Mouse (Mus musculus) forelimb bud, embryonic 11.5 days (tissue): ENCODE results near the gene Macrod1.
A peak's percentile ranks its signal among the peaks of the same experiment; 100 is the strongest.

Experiments
- DNase-seq: peaks from one replicate; pipeline ENCODE4 v3.0.0-alpha.2; 2012; ENCODE audit warnings: low read depth, low spot score

The Macrod1 gene

GRCm38 (mm10) chr19:7236742-7237141 lies 180.1 kb downstream of the Macrod1 start:
- no peak for DNase-seq

DNA sequence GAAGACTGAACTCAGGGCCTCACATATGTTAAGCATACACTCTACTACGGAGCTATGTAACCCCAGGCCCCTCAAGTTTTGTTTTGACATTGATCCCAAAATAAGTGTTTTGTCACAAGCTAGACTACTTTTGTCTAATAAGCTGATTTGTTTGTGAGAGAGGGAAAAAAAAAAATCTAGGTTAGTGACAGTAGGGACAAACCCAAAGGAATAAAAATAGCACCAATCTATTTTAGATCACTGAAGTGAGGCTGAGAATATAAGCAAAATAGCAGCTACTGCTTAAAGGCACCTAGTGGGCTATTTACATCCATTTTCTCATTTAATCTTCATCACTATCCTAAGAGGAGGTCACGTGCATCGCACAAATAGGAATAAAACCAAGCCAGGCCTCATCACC lies 183.0 kb downstream of the Macrod1 start:
- no peak for DNase-seq

DNA sequence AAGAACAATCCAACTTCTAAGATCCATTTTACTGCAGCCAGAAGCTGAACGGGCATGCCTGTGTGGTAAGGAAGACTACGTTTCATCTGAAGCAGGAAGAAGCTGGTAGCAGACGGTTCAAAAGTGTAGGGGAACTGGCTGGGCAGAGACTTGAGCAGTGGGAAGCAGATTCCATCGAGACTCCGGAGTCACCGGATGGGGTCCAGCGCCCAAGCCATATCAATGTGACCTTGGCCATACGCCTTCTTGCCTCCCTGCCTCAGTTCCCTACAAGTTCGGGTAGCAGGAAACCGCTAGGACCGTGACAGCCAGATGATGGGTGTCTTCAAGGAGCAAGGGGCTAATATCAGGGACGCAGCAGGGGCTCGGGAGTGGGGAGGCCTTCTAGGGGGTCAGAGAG lies 183.7 kb downstream of the Macrod1 start:
- DNase-seq, result no peak

DNA sequence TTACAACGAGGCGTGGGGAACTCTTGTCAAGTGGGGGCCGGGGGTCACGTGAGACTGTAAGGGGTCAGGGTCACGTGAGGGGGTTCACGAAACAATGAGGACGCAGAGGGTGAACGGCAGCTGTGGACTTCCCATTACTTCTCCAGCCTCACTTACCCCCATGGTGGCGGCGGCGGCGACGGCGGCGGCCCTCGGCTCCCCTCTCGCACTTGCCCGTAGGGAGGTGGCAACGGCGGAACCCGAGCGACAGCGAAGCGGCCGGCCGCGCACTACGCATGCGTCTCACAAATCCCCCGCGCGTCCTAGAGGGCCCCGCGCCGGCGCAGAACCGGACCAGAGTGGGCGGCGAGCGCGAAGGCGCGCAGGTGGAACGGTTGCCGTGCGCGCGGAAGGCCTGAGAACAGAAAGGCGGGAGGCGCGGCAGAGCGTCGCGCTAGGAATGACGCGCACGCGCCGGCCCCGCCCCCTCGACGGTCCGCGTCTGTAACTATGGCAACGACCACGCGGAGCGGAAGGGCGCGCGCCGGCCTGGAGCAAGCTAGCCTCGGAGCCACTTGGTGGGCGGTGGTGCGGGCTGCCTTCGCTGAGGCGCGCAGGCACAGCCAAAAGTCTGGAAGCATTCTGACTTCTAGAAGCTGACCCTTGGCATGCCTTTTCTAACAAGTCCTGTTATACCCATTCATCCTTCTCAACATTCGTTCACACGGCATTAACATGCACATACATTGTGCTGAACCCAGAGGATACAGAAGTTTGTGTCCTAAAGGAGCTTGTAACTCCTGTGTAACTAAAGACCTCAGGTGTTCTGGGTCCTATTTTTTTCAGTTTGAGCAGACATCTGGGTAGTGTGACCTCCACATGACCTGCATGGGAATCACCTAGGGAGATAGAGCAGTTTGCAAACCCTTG lies 184.4 kb downstream of the Macrod1 start, which contains the start of gene Naa40:
TSS of gene Naa40 (minus strand) at position 402 of the 909 bp plus-strand sequence.
- DNase-seq, result peak; percentile 94

GRCm38 (mm10) chr19:7246021-7246420 lies 189.4 kb downstream of the Macrod1 start:
- no peak for DNase-seq
